Mouse (Mus musculus): ENCODE measurements around the gene Prkcb.
A peak's percentile ranks its signal among the peaks of the same experiment; 100 is the strongest.
"Not testable (repeated sequence)": the region's sequence is repeated elsewhere in the genome, so short reads cannot be mapped to it uniquely, and the experiment has no call there.

Gene Prkcb

DNA sequence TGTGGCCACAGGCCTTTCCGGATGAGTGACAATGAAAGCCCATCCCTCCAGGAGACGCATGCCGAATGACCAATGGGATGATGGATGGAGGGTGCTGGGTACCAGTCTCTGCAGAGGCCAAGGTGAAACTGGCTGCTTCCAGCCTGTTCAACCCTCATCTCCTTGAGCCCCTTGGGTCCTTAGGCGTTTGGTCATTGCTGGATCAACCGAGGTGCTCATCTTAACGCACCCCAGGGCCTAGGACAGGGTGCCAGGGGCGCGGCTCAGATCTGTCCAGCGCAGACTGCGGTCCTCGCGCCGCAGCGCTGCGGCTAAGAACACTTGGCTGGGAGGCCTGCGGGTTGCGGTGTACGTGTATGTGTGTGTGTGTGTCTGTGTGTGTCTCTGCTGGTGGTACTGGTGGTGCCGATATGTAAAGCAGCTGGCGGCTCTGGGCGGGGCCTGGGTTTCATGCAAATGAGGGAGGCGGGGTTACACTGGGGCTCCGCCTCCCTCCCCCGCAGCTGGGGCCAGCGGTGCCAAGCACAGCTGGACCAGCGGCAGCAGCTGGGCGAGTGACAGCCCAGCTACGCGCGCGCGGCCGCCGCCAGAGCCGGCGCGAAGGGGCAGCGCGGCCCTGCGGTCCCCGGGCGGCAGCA lies at the start of gene Prkcb:
Gene Prkcb, plus strand, starts transcription at position 147 of the 638 bp plus-strand sequence.
- DNase-seq (ENCODE audit: low read depth in 1 of 2, low spot score in 2 of 2): peak in 1 of 2 experiments; percentile 75

DNA sequence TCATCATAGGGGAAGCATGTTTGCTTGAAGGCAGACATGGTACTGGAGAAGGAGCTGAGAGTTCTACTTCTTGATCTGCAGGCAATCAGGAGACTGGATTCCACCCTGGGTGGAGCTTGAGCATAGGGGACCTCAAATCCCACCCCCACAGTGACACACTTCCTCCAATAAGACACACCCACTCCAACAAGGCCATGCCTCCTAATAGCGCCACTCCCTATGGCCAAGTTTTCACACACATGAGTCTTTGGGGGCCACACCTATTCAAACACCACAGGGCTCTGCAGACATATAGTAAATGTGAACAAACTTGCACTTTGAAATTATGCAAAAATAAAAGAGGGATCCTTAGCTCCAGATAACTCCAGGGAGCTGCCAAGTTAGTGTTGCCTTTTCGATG lies 49.6 kb upstream of the Prkcb start:
- DNase-seq (ENCODE audit: low read depth in 1 of 2, low spot score in 2 of 2): no peak

DNA sequence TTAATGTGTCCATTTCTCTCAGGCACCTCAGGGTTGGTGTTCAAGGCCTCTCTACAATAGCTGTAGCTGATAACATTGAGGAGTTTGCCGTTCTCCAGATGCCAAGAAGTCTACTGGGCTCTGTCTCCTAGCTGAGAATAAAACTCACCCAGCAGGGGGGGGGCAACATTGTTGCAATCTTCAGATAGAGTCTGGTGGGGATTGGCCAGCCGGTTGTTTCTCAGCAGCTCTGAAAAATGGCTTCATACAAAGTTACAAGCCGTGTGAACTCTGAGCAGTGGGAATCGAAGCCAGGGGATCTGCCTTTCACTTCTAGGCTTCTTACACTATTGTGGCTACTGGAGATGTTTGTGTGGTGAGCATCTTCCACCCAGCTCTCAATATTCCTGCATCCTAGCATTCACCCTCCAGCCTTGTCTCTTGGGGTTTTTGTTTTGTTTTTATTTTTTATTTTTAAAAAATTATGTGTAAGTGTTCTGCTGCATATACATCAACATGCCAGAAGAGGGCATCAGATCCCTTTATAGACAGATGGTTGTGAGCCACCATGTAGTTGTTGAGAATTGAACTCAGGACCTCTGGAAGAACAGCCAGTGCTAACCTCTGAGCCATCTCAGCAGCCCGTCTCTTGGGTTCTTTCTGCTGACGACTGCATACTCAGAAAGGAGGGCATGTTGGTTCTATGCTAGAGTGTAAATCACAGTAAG lies 48.0 kb upstream of the Prkcb start:
- DNase-seq (ENCODE audit: low read depth in 1 of 2, low spot score in 2 of 2): no peak

DNA sequence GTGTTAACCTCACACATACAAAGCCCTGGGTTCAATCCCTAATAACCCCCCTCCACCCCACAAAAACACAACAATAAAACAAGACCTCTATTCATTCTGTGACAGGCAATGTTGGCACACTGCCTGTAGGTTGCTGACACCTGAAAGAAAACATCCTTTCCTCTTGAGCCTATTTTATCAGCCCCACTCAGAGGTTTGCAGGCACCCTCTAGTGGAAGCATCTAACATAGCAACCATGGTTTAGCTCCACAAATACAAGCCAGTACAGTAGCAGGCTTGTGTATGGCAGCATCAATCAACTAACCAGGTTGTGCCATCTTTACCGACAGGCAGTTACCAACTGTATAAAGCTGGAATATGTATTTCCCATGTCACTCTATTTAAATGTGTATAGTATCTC lies 46.3 kb upstream of the Prkcb start:
- DNase-seq (ENCODE audit: low read depth in 1 of 2, low spot score in 2 of 2): no peak

DNA sequence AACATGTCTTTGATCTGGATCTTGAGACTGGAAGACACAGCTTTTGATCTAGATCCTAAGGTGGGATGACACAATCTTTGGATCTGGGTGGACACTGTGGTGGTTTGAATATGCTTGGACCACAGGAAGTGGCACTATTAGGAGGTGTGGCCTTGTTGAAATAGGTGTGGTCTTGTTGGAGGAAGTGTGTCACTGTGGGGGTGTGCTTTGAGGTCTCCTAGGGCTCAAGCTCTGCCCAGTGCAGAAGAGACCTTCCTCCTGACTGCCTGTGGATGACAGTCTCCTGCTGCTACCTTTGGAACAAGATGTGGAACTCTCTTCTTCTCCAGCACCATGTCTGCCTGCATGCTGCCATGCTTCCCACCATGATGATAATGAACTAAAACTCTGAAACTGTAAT lies 45.8 kb upstream of the Prkcb start:
- not testable (repeated sequence) for DNase-seq (ENCODE audit: low read depth in 1 of 2, low spot score in 2 of 2)

DNA sequence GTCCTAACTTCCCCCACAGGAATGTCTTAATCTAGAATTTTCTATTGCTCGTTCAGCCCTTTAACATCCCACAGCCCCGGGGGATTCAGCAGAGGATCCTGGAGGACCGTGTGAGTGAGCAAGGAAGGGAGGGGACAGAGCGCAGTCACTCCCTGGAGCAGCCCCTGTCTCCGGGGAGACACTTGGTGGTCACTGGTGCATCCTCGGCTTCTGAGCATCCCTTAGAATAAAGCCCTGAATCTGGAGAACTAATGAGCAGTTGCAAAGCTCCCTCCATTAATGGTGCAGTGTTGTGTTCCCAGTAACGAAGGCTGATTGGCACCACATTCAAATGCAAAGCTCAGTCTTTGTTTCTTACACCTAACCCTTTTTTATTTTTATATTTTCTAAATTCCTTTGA lies 44.4 kb upstream of the Prkcb start:
- DNase-seq (ENCODE audit: low read depth in 1 of 2, low spot score in 2 of 2): no peak

DNA sequence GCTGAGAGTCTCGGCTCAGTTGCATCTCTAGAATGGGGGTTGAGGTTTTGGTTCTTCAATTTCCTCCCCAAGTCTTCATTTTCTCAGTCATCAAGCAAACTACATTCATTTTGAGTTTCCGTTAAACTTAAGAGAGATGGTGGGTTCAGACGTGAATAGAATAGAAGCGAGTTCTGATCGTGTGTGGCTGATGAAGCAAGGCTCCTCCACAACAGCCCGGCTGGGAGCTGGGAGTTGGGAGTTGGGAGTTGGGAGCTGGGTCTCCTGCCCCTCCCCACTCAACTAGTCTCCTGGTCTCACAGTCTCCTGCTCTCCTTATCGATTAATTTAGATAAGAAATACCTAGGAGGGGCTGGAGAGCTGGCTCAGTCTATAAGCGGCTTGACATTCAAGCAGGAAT lies 44.0 kb upstream of the Prkcb start:
- DNase-seq (ENCODE audit: low read depth in 1 of 2, low spot score in 2 of 2): no peak

DNA sequence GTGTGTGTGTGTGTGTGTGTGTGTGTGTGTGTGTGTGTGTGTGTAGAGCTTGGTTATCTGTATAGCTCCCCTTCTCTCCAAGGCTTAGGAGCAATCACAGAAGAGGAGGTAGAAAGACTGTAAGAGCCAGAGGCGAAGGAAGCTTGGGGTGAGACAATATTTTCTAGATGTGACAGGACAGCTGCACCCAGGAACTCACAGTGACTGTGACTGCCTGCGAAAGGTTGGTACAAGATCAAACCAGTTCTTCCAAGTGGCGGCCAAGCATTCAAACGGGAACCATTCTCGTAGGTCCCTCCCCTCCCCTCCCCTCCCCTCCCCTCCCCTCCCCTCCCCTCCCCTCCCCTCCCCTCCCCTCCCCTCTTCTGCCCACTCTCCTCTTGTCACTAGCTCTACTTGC lies 42.6 kb upstream of the Prkcb start:
- DNase-seq (ENCODE audit: low read depth in 1 of 2, low spot score in 2 of 2): no peak

DNA sequence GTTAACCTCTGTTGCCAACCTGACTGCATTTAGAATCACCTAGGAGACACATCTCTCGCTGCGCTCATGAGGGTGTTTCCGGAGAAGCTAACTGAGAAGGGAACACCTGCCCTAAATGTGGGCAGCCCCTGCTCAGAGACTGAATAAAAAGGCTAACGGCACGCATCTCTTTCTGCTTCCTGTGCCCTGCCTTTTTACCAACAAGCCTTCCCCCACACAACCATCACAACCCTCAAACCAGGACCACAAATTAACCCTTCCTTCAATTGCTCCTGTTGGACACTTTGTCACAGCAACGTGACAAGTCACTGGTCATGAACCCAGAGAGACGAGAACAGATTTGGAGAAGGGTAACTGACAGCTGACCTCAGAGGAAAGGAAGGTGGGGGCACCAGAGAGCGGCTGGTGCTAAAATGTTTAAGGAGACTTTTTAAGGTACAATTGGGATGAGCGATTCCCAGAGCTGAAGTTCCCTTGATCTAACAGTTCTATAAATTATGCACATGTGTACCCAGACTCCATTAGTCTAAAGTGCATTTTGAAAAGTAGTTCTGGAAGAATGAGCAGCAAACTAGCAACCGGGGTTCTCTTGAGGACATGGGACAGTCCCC lies 41.2 kb upstream of the Prkcb start:
- no peak for DNase-seq (ENCODE audit: low read depth in 1 of 2, low spot score in 2 of 2)

DNA sequence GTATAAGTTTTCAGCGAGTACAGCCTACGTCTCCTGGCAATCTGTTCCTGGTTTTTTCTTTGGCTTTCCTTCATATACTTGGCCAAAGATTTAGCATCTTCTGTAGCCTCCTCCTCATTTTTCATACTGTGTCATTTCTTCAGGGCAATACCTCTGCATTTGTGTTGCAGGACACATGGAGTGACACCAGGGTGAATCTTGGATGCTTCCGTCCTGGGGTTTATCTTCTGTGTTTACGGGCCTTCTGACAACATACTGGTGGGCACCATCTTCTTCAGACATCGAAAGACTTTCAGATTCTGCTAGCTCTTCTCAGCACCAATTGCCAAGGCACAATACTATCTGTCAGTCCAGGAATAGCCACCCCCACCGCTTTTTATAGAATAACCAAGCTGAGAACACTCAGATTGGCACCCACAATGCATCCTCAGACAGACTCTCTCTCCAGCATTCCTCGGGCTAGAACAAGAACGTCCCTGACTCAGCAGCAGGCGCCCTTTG lies 39.2 kb upstream of the Prkcb start:
- no peak for DNase-seq (ENCODE audit: low read depth in 1 of 2, low spot score in 2 of 2)

DNA sequence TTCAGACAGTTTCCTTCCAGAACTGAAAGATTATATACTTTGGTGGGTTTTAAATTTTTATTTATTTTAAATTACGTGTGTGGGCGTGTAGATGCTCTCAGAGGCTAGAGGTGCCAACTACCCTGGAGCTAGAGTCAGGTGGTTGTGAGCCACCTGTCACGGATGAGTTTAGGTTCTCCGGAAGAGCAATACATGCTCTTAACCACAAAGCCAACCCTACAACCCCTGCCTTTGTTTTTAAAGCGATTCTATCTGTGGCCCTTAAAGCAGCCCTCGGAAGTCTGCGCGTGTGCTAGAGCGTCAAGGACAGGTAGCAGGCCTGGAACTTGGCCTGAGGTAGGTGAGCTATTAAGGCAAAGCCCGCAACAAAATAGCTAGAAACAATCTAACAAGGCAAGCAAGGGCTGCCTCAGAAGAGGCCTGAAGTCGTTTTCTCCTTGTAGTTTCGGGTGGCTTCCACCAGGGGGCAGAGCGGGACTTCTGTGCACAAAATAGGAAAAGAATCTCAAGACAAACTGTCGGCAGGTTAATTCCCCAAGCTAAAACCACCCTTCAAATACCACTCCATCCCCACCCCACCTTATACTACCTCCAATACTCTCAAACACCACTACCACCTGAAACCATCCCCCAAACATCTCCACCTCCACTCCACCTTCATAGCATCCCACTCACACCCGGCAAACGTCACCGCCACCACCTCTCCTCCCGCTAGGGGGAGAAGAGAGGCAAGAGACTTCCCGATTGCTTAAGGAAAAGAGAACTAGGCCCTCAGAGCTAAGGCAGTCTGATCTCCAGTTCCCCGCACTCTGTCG lies 37.1 kb upstream of the Prkcb start:
- DNase-seq (ENCODE audit: low read depth in 1 of 2, low spot score in 2 of 2): peak; percentile 53 to 73

DNA sequence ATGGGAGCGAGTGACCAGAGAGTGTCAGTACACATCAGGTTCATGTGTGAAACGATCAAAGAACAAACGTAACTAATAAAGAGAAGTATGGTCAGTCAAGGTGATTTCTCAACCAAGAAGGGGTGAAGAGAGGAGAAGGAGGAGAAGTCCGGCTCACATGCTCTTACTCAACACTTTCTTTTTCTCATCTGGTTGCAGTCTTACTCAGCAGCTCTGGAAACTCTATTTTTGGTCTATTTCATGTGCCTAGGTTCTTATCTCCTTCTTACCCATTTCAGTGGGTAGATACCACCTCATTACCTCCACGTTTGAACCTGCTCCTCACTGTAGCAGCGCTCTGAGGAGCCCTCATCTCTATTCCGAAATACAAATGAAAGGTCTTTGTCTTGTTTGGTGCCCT lies 31.8 kb upstream of the Prkcb start:
- DNase-seq (ENCODE audit: low read depth in 1 of 2, low spot score in 2 of 2): no peak

DNA sequence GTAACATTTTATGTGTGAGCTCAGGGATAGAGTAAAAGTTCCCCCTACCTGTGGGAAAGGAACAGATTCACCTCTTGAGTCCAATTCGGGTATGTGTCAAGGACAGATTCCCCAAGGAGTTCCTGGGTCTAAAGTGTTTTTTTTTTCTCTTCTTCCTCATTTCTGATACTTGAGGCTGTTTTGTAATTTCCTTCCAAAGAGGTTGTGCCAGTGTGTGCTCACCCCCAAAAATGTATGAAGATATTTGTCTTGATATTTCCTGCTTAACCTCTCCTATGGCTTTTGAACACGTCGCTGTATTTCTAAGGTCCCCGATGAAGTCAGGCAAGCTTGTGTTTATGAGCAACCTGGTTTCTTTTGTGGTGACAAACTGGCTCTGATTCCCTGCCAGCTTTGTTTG lies 30.0 kb upstream of the Prkcb start:
- no peak for DNase-seq (ENCODE audit: low read depth in 1 of 2, low spot score in 2 of 2)

DNA sequence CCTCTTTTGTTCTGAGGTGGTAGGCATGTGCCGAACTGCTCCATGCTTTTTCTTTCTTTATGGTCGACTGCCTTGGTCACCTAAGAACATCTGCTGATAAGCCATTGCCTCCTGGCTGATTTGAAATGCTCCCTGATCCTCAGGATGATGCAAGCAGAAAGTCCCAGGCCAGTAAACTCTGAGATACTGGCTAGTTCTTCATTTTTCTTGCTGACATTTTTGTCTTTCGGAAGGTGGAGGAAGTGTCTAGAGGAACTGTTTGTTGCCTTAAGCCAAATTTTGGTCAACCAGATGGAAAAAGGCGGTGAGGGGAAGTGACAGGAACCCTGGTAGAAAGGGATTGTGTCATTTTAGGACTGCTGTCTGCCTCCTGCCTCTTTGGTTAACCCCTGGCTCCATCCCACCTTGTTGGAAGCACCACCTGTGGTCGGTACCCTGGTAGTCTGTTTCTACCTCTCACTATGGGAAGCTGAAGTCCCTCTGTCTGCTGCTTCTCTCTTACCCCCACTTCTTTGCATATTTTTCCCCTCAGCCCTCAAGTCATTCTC lies 28.4 kb upstream of the Prkcb start:
- peak; percentile 32 to 36 for DNase-seq (ENCODE audit: low read depth in 1 of 2, low spot score in 2 of 2)

DNA sequence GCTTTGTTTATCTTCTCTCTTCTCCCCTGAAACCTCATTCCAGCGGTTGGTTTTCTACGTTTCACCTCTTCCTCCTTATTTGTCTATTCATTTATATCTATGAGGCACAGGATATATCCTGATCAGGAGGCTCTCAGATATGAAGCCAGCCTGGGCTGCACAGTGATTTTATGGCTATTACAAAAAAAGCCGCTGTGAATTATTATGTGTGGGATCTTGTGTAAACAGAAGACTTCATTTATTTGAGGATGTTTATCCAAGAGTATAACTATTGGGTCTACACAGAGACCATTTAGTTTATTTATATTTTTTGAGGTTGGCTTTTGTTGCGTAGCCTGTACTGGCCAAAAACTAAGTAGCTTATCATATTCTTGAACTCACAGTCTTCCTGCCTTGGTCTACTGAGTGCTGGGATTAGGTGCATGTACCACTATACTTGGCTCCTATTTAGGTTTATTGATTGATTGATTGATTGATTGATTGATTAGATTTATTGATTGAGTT lies 19.5 kb upstream of the Prkcb start:
- no peak for DNase-seq (ENCODE audit: low read depth in 1 of 2, low spot score in 2 of 2)

DNA sequence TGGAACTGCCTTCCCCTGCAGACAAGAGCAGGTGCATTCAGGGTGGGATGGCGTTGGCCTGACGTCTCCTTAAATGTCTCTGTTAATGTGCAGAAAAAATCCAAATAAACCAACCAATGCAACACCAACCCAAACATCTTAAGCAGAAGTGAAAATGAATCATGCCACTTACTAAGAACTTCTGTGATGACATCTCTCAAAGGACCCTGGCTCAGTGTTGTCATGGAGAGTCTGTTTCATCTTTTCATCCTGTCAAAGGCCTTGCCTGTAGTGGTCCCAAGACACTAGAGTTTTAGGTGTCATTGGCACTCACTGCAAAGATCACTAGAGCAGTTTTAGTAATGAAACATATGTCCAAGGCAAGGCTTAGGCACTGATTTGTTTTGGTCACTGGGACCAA lies 16.2 kb upstream of the Prkcb start:
- DNase-seq (ENCODE audit: low read depth in 1 of 2, low spot score in 2 of 2): no peak

DNA sequence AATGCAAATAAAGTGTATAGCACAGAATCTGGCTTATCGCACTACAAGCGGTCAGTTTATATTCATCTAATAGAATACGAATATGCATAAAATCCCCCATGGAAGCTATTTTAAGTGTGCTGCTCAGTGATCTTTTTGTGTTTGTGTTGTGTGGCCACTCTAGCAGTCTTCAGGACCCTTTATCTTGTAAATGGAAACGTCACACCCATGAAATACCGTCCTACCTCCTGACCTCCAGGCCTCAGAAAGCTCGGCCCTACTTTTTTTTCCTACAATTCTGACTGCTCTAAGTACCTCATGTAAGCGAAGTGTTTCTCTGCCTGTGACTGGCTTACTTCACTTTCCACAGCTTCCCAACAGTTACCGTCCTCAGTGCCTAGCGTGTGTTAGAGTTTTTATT lies 9.0 kb upstream of the Prkcb start:
- DNase-seq (ENCODE audit: low read depth in 1 of 2, low spot score in 2 of 2): no peak

DNA sequence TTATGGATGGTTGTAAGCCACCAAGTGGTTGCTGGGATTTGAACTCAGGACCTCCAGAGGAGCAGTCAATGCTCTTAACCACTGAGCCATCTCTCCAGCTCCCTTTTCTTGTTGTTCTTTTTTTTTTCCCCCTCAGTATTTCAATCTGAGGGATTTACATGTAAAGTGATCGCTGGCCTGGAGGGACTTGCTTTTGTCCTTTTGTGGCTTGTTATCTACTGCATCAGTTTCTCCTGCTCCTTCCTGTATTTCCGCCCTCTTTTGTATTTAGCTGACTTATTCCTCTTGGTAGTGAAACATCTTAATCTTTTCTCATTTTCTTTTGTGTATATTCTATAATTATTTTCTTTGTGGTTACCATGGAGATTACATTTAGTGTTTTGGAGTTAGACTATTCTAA lies 8.2 kb upstream of the Prkcb start:
- DNase-seq (ENCODE audit: low read depth in 1 of 2, low spot score in 2 of 2): no peak

DNA sequence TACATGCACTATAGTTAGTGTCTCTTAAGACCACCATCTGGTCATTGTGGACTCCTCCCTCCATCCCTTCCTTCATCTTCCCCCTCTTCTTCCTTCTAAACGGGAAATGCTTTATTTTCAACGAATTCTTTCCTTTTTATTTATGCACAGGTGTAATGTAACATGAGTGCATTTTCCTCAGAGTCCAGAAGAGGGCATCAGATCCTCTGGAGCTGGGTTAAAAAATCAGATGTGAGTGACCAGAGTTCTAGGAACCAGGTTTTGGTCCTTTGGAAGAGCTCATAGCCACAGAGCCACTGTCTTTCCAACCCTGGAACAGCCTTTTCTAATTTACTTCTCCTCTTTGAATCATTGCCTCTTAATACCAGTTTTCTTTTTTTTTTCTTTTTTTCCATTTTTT lies 6.0 kb upstream of the Prkcb start:
- no peak for DNase-seq (ENCODE audit: low read depth in 1 of 2, low spot score in 2 of 2)

DNA sequence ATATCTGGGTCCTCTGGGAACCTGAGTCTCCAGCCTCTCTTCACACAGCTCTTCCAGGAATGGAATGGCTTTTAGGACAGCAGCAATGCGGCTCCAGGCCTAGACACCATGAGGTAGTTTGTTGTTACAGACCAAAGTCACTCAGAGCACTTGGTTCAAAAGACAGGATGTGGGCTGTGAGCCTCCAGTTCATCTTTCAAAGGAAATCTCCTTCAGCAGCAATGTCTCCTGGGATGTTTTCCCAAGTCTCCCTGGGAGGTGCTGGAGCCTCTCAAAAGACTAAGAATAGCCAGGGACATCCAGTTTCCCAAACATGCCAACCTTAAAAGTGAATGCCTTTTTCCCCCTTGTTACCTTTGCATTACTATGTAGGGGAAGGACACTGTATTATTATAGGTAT lies 1.3 kb upstream of the Prkcb start:
- DNase-seq (ENCODE audit: low read depth in 1 of 2, low spot score in 2 of 2): no peak

Data from monocyte, adult 2 months (primary cell).